Mouse (Mus musculus): Measurements from ENCODE around the gene Pla2g12b. TPM values are rescaled to one million over a fixed set of nuclear protein-coding genes. Genes with fewer than 3 reads are reported as not detected.

Gene Pla2g12b
- polyA plus RNA-seq, 1 experiment from 2014 or later = not detected

DNA sequence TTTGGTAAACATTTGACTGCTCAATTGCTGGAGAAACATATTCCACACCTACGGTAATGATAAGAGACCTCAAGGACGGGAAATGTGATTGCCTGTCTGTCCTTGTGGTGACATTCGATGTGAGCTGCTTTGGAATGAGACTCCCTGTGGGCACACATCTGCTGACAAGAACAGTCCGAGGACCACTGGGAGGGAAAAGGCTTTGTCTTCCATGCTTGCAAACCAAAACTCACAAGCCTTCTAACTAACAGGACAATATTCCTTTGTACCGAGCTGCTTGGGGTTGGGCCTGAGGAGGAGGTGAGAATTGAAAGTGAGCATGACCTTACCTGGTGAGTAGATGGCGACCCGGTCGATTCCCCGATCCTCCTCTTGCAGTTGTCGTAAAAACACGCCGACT is 63.8 kb downstream of the Pla2g12b start:
- Histone ChIP-seq H3K4me3 (ENCODE audit: low read depth, low read length) (no peak overlapping the region), H3K9me3 (ENCODE audit: control insufficient read depth, low read length) (no peaks in the 10 kb centered on the region), H3K27ac (ENCODE audit: low read depth, low read length) (no peak overlapping the region), H3K4me2 (ENCODE audit: low read depth, low read length) (no peak overlapping the region), H3K4me1 (ENCODE audit: control insufficient read depth, insufficient read depth, low read length) (no peaks in the 10 kb centered on the region), H3K9ac (replicated peaks; ENCODE audit: low read depth, low read length) (no peak overlapping the region), H3K36me3 (ENCODE audit: control insufficient read depth, insufficient read depth, low read length) (no peaks in the 10 kb centered on the region), H3K27me3 (ENCODE audit: control insufficient read depth, insufficient read depth, low read length) (no peaks in the 10 kb centered on the region)
- ATAC-seq (ENCODE audit: low read depth) = no peak
- WGBS = 84% methylated on average over 12 of the region's 12 CpGs

DNA sequence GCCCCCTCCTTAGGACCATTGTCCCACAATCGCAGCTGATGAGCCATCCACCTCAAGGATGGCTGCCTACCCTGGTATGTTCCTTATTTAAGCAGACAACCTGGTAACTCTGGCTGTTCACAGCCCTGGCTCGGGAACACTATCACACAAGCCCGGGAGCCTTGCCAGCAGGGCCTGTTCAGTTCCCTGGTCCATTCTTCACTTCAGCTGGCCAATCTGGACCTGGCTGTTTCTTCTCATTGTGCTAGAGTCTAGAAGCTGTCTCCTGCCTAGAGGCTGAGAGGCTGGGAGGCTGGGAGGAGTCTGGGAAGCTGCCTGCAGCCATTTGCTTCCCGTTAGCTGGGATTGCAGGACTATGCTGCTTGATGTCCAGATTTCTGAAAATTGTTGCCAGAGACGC is 67.0 kb downstream of the Pla2g12b start:
- H3K36me3 ChIP-seq (ENCODE audit: control insufficient read depth, insufficient read depth, low read length) = no peaks in the 10 kb centered on the region
- H3K4me3 ChIP-seq (ENCODE audit: low read depth, low read length) = no peak overlapping the region
- no peak overlapping the region for H3K27ac ChIP-seq (ENCODE audit: low read depth, low read length)
- H3K4me2 ChIP-seq (ENCODE audit: low read depth, low read length) = no peak overlapping the region
- ATAC-seq (ENCODE audit: low read depth) = no peak
- H3K9me3 ChIP-seq (ENCODE audit: control insufficient read depth, low read length) = no peaks in the 10 kb centered on the region
- no peaks in the 10 kb centered on the region for H3K4me1 ChIP-seq (ENCODE audit: control insufficient read depth, insufficient read depth, low read length)
- H3K27me3 ChIP-seq (ENCODE audit: control insufficient read depth, insufficient read depth, low read length) = no peaks in the 10 kb centered on the region
- 79% methylated on average over 5 of the region's 5 CpGs for WGBS
- no peak overlapping the region for H3K9ac ChIP-seq (replicated peaks; ENCODE audit: low read depth, low read length)

Other genes with a start within 250 kb of the Pla2g12b start
- 12.8 and 17.1 TPM in 2 replicates for gene Sept10, start 181.8 kb upstream of the Pla2g12b start, polyA plus RNA-seq (2014; fragmentation: Nextera tagmentation; extraction: Ambion mirVana)
- 16.6 and 20.4 TPM in 2 replicates for gene Sowahc, start 181.7 kb upstream of the Pla2g12b start, polyA plus RNA-seq (2014; fragmentation: Nextera tagmentation; extraction: Ambion mirVana)
- gene P4ha1, start 80.4 kb upstream of the Pla2g12b start, polyA plus RNA-seq (2014; fragmentation: Nextera tagmentation; extraction: Ambion mirVana) = 18.2 and 28.4 TPM in 2 replicates
- 14.5 TPM in 1 of 2 replicates, not detected in the other for gene Gm10273, start 8.0 kb upstream of the Pla2g12b start, polyA plus RNA-seq (2014; fragmentation: Nextera tagmentation; extraction: Ambion mirVana)
- gene Oit3, start 38.1 kb downstream of the Pla2g12b start, polyA plus RNA-seq (2014; fragmentation: Nextera tagmentation; extraction: Ambion mirVana) = 0.24 TPM in 1 of 2 replicates, not detected in the other
- not detected in 2 replicates for gene Gm10322, start 212.4 kb downstream of the Pla2g12b start, polyA plus RNA-seq (2014; fragmentation: Nextera tagmentation; extraction: Ambion mirVana)
- 44.3 and 53.0 TPM in 2 replicates for gene Mcu, start 213.0 kb downstream of the Pla2g12b start, polyA plus RNA-seq (2014; fragmentation: Nextera tagmentation; extraction: Ambion mirVana)